Mouse (Mus musculus): ENCODE results near the gene Mical3. TPM values are rescaled to one million over a fixed set of nuclear protein-coding genes. Genes with fewer than 3 reads are reported as not detected.

The Mical3 gene
- total and polyA plus RNA-seq, 2 experiments from 2014 or later = 25.0 to 83.4 TPM

DNA sequence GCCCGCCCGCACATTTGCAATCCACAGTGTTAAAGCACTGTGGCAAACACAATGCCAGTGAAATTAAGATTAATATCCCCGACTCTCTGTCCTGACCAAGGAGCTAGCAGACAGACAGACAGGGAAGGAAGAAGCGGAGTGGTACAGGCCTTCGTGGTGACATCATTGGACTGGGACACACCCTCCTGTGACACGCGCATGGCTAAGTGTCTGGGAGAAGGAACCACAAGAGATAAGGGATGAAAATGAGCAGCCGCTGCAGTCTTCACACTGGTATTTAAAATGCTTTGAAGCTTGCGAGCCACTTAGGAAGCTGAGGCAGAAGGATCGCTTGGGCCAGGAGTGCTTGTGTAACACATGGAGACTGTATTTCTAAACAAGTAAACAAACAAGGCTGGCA is 143.6 kb downstream of the Mical3 start:
- no peak for DNase-seq (ENCODE audit: low spot score)
- H3K27ac ChIP-seq (ENCODE audit: low read depth, low read length) = no peak overlapping the region

DNA sequence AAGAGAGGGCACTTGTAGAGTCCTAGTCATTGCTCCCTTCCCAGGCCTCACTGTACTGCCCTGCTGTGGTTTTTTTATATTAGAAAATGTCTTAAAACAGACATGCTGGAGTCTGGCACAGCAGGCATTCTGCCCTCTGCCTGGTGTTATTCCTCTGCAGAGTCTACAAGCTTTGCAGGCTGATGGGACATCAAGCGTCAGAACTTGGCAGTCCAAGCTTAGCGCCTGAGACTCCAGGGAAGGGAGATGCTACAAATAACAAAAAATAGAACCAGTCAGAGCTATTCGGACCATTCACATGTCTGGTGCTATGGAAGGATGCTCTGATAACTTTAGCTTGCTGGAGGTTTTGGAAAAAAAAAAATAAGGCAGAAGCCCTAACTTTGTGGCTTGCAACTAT is 144.6 kb downstream of the Mical3 start:
- ATAC-seq (ENCODE audit: low FRiP score) (no peak), DNase-seq (ENCODE audit: low spot score) (no peak)
- TF ChIP-seq CTCF (IDR thresholded peaks at IDR 0.05) = no peak

More for the DNA sequence above, 143.6 kb downstream of the Mical3 start:
- Histone ChIP-seq H3K36me3 (ENCODE audit: insufficient read depth, low read length) (peaks cover 21% of the 10 kb centered on the region), H3K27me3 (ENCODE audit: insufficient read depth, low read length) (no peaks in the 10 kb centered on the region), H3K9me3 (ENCODE audit: low read length) (no peaks in the 10 kb centered on the region), H3K9ac (replicated peaks; ENCODE audit: low read length, poor library complexity, severe bottlenecking) (no peak overlapping the region), H3K4me3 (ENCODE audit: low read depth, low read length) (no peak overlapping the region), H3K4me1 (ENCODE audit: insufficient read depth, low read length) (no peaks in the 10 kb centered on the region), H3K4me2 (ENCODE audit: low read depth, low read length, poor library complexity, severe bottlenecking) (no peak overlapping the region)
- ATAC-seq (ENCODE audit: low FRiP score) = no peak
- TF ChIP-seq CTCF (IDR thresholded peaks at IDR 0.05) = no peak
- 90% methylated on average over 10 of the region's 10 CpGs for WGBS

DNA sequence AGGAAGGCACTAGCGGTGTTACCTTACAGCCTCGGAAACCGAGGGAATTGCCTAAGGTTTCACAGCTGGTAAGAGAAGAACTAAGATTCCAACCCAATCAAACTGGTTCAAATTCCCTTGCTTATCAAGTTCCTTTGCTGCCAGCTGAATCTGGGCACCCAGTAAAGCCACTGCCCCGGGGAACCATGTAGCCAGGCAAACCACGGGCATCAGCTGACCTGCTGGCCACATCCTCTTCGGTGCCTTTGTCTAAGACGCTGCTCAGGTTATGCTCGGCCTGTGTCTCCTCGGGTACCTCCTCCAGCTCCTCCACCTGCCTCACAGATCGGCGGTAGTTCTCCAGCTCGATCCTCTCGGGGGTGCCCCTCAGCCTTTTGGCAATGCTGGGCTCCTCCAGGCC is 148.5 kb downstream of the Mical3 start:
- Histone ChIP-seq H3K4me2 (ENCODE audit: low read depth, low read length, poor library complexity, severe bottlenecking) (no peak overlapping the region), H3K9me3 (ENCODE audit: low read length) (no peaks in the 10 kb centered on the region), H3K4me1 (ENCODE audit: insufficient read depth, low read length) (no peaks in the 10 kb centered on the region), H3K4me3 (ENCODE audit: low read depth, low read length) (no peak overlapping the region), H3K27ac (ENCODE audit: low read depth, low read length) (no peak overlapping the region), H3K9ac (replicated peaks; ENCODE audit: low read length, poor library complexity, severe bottlenecking) (no peak overlapping the region; the same call in 1 of the 2 replicates), H3K36me3 (ENCODE audit: insufficient read depth, low read length) (peaks cover 25% of the 10 kb centered on the region), H3K27me3 (ENCODE audit: insufficient read depth, low read length) (no peaks in the 10 kb centered on the region)
- no peak for ATAC-seq (ENCODE audit: low FRiP score)
- 93% methylated on average over 13 of the region's 13 CpGs for WGBS
- no peak for DNase-seq (ENCODE audit: low spot score)
- no peak for TF ChIP-seq CTCF (IDR thresholded peaks at IDR 0.05)

More for the DNA sequence above, 144.6 kb downstream of the Mical3 start:
- no peak overlapping the region for H3K27ac ChIP-seq (ENCODE audit: low read depth, low read length)
- H3K4me2 ChIP-seq (ENCODE audit: low read depth, low read length, poor library complexity, severe bottlenecking) = no peak overlapping the region
- H3K9me3 ChIP-seq (ENCODE audit: low read length) = no peaks in the 10 kb centered on the region
- peaks cover 23% of the 10 kb centered on the region for H3K36me3 ChIP-seq (ENCODE audit: insufficient read depth, low read length)
- H3K4me3 ChIP-seq (ENCODE audit: low read depth, low read length) = no peak overlapping the region
- no peaks in the 10 kb centered on the region for H3K27me3 ChIP-seq (ENCODE audit: insufficient read depth, low read length)
- no peak overlapping the region for H3K9ac ChIP-seq (replicated peaks; ENCODE audit: low read length, poor library complexity, severe bottlenecking)
- 86% methylated on average over 3 of the region's 3 CpGs for WGBS
- H3K4me1 ChIP-seq (ENCODE audit: insufficient read depth, low read length) = no peaks in the 10 kb centered on the region

DNA sequence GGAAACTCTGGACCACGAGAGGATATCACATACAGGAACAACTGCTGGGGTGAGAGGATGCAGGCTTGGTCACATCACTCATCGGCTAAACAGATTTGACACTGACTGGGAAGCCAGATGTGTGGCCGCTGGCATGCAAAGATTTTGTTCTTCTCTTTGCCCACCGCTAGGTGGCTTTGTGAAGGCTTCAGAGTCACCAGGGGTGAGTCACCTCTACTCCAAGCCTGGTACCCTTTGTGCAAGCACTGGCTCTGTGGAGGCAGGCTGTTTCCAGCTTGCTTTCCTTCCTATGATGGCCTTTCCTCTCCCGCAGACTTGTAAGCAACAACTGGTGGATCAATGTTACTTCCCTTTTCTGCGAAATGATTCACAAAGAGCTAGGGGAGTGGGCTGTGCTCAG is 149.3 kb downstream of the Mical3 start:
- H3K27me3 ChIP-seq (ENCODE audit: insufficient read depth, low read length) = no peaks in the 10 kb centered on the region
- H3K36me3 ChIP-seq (ENCODE audit: insufficient read depth, low read length) = peaks cover 25% of the 10 kb centered on the region
- DNase-seq (ENCODE audit: low spot score) (peak; percentile 6), ATAC-seq (ENCODE audit: low FRiP score) (no peak)
- no peaks in the 10 kb centered on the region for H3K4me1 ChIP-seq (ENCODE audit: insufficient read depth, low read length)
- H3K4me2 ChIP-seq (ENCODE audit: low read depth, low read length, poor library complexity, severe bottlenecking) = no peak overlapping the region
- peak; percentile 64 for TF ChIP-seq CTCF (IDR thresholded peaks at IDR 0.05)
- H3K4me3 ChIP-seq (ENCODE audit: low read depth, low read length) = no peak overlapping the region
- 74% methylated on average over 6 of the region's 6 CpGs for WGBS
- H3K27ac ChIP-seq (ENCODE audit: low read depth, low read length) = no peak overlapping the region
- H3K9ac ChIP-seq (replicated peaks; ENCODE audit: low read length, poor library complexity, severe bottlenecking) = no peak overlapping the region
- no peaks in the 10 kb centered on the region for H3K9me3 ChIP-seq (ENCODE audit: low read length)

DNA sequence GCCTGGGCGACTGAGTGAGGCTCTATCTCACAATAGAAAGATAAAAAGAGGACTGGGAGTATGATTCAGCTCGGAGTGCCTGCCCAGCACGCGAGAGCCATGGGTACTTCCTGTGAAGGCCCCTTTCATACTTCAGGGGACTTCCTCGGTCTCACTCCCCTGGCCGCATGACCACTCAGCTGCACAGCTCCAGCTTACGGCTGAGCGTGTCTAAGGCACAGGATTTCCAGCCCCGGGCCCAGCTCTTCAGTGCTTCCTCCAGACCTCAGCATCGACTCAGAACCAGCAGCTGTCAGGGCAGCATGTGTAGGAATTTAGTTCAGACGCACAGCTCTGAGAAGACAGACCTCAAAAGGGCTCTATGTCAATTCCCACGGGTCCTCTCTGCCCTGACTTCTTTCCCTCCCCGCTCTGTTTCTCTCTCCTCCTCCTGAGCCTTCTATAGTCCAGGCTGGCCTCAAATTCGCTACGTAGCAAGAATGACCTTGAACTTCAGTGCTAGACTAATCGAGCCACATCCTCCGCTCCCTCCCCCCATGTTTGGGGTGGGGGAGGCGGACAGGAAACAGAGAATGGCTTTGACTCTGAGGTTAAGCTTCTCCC is 152.7 kb downstream of the Mical3 start:
- 54% methylated on average over 18 of the region's 18 CpGs for WGBS
- no peak overlapping the region for H3K4me3 ChIP-seq (ENCODE audit: low read depth, low read length)
- H3K4me2 ChIP-seq (ENCODE audit: low read depth, low read length, poor library complexity, severe bottlenecking) = no peak overlapping the region
- peak overlapping the region; percentile 2; the same call in 1 of the 2 replicates for H3K9ac ChIP-seq (replicated peaks; ENCODE audit: low read length, poor library complexity, severe bottlenecking)
- no peak overlapping the region; the same call in 1 of the 2 replicates for H3K27ac ChIP-seq (ENCODE audit: low read depth, low read length)
- peak; percentile 28 for DNase-seq (ENCODE audit: low spot score)
- TF ChIP-seq CTCF (IDR thresholded peaks at IDR 0.05) = no peak
- no peaks in the 10 kb centered on the region for H3K9me3 ChIP-seq (ENCODE audit: low read length)
- H3K36me3 ChIP-seq (ENCODE audit: insufficient read depth, low read length) = peaks cover 23% of the 10 kb centered on the region
- H3K4me1 ChIP-seq (ENCODE audit: insufficient read depth, low read length) = no peaks in the 10 kb centered on the region
- 0 out of 2 replicates have a peak, but pooled peaks have one; percentile 32 for ATAC-seq (ENCODE audit: low FRiP score)
- no peaks in the 10 kb centered on the region for H3K27me3 ChIP-seq (ENCODE audit: insufficient read depth, low read length)

DNA sequence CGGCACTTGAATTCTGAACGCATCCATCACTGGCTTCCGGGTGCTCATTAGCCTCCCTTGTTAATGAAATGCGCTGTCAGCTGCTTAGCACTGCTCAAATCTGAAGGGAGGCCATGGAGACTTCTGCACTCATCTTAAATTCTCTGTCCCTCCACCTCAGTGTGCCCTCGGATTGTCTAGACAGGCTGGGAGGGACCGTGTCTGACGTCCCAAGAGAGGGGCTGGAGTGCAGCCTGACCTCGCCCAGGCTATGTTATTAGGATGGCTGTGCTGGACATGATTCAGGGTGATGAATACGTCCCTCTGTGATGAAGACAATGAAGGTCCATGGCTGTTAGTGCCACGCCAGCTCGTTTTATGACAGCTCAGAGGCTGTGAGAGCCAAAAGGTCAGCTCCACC is 153.8 kb downstream of the Mical3 start:
- no peak overlapping the region for H3K27ac ChIP-seq (ENCODE audit: low read depth, low read length)
- no peak for DNase-seq (ENCODE audit: low spot score)

More for the DNA sequence above, 153.8 kb downstream of the Mical3 start:
- whole genome bisulfite sequencing = 45% methylated on average over 11 of the region's 11 CpGs
- H3K4me2 ChIP-seq (ENCODE audit: low read depth, low read length, poor library complexity, severe bottlenecking) = no peak overlapping the region
- H3K4me1 ChIP-seq (ENCODE audit: insufficient read depth, low read length) = no peaks in the 10 kb centered on the region
- peaks cover 28% of the 10 kb centered on the region for H3K36me3 ChIP-seq (ENCODE audit: insufficient read depth, low read length)
- no peak overlapping the region for H3K4me3 ChIP-seq (ENCODE audit: low read depth, low read length)
- no peaks in the 10 kb centered on the region for H3K27me3 ChIP-seq (ENCODE audit: insufficient read depth, low read length)
- peak; percentile 35; the same call in 1 of the 2 replicates for ATAC-seq (ENCODE audit: low FRiP score)
- TF ChIP-seq CTCF (IDR thresholded peaks at IDR 0.05) = no peak
- no peak overlapping the region for H3K9ac ChIP-seq (replicated peaks; ENCODE audit: low read length, poor library complexity, severe bottlenecking)
- H3K9me3 ChIP-seq (ENCODE audit: low read length) = no peaks in the 10 kb centered on the region
